Mouse (Mus musculus): ENCODE data around the gene Fgg.

Gene Fgg

DNA sequence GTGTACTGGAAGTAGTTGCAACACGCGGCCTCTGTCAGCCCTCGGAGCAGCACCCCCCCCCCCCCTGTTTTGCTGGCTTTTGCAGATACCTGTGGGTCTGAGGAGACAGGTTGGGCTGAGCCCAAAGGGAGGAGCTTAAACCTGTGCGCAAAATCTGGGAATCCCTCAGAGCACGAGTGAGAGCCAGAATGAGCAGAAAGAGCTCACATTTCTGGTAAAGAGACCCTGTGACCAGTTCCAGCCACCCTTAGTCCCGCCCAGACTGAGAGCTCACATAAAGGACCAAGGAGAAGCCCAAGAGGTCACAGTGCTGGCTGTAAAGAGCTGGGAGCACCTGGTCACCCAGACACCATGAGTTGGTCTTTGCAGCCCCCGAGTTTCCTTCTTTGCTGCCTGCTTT, at the start of gene Fgg:
Gene Fgg, plus strand, starts transcription at position 168 of the 400 bp plus-strand sequence.
- no peak for DNase-seq

- no peak for DNase-seq
Measured at GRCm38 (mm10) chr3:82971046-82971445, 36.5 kb upstream of the Fgg start.

- peak; percentile 42 to 54 for DNase-seq
Measured at GRCm38 (mm10) chr3:82980818-82981217, 26.7 kb upstream of the Fgg start.

GRCm38 (mm10) chr3:82981861-82982260, 25.7 kb upstream of the Fgg start:
- DNase-seq, result no peak

- no peak for DNase-seq
Measured at GRCm38 (mm10) chr3:82984840-82985239, 22.7 kb upstream of the Fgg start.

- no peak for DNase-seq
Measured at GRCm38 (mm10) chr3:82991963-82992362, 15.6 kb upstream of the Fgg start.

- DNase-seq, result no peak
Measured at GRCm38 (mm10) chr3:82992956-82993355, 14.6 kb upstream of the Fgg start.

- peak; percentile 40 to 68 for DNase-seq
Measured at GRCm38 (mm10) chr3:82995368-82995767, 12.2 kb upstream of the Fgg start.

DNA sequence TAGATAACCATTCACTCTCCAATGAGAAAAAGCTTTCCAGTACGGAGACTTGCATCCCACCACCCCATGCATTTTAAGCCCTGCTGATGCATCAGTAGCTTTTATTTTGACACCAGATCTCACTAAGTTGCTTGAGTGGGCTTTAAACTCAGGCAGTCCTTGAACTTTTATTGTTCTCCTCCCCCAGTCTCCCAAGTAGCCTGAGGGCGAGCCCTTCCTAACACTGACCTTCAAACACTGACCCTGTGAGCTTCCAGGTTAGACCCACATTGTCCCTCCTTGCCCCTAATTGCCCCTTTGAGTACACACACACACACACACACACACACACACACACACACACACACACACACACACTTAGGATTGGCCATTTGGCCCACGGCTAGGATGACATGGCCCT, 10.9 kb upstream of the Fgg start:
- no peak for DNase-seq

DNA sequence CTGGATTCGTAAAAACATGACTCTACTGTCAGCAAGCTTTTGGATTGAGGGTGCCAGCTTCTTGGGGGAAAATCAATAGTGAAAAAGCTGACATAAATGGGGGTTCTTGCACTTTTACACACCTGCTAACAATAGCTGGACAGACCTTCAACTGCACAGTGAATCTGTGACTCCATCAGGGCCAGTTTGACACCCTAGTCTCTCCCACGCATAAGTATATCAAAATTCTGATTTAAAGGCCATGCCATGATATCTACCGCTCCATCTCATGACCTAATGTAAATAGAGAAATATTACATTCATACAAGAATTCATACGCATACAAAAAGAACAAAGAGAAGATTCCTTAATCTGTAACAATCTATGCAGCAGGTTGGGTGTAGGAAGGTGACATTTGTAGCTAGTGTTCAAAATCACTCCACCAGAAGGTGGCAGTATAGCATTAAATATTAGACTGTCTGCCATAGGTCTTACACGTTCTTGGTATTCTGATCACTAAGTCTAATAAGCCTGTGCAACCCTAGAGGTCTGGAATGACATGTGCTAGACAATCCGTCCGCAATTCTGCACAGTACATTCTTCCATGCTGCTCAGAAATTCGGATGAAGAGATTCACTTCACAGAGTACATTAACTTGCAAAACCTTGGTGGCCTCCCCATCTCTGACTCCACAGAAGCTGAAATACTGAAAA, 8.6 kb upstream of the Fgg start:
- DNase-seq, result peak in 1 of 2 experiments; percentile 48

- DNase-seq, result no peak
Measured at GRCm38 (mm10) chr3:82999995-83000394, 7.5 kb upstream of the Fgg start.

- DNase-seq, result peak in 1 of 2 experiments; percentile 31
Measured at GRCm38 (mm10) chr3:83002191-83002590, 5.3 kb upstream of the Fgg start.

- DNase-seq, result no peak
Measured at GRCm38 (mm10) chr3:83003068-83003467, 4.5 kb upstream of the Fgg start.

DNA sequence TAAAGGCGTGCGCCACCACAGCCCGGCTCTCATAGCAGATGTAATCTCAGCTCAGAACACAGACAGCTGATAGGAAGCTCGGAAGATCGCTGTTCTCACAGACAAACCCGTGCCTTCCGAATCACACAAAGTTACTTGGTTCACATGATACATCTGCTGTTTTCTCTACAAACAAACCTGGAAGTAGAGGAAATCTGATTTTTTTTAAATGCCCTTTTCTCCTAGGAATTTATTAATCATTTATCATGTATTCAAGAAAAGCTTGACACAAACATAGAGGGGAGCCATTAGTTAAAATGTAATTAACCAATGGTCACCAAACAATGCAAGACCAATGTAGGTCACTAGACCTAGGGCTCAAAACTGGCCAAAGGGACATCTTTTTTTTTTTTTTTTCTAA, 2.7 kb upstream of the Fgg start:
- DNase-seq, result no peak

DNA sequence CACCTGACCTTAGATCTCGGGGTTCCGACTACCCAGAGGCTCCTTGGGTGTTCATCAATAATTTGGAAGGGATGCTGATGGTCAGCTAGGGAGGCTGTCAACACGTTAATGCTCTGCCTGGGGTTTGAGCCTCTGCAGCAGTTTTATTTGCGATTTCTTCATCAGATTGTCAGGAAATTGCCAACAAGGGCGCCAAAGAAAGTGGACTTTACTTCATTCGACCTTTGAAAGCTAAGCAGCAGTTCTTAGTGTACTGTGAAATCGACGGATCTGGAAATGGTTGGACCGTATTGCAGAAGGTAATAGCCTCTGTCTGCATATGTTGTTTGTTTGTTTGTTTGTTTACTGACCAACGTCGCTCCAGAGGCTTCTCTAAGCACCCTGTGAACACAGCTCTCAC, 2.8 kb downstream of the Fgg start:
- DNase-seq, result no peak

- DNase-seq, result no peak
Measured at GRCm38 (mm10) chr3:83011136-83011535, 3.6 kb downstream of the Fgg start.

DNA sequence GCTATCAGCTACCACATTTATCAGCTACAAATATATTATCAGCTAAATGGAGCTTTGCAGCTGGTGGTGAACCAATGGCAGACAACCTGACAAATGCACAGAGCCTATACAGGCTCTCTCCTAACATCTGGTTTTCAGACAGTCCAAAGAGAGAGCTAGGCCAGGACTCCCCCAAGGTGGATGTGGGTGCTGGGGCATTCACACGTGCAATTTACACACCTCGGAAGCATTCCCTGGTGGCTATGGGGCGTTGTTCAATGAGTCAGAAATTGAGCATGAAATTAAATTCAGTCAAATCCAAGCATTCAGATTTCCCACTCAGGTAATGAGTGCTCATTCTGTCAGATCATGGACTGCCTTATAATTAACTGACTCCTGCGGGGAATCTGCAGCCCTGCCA, 4.0 kb downstream of the Fgg start:
- no peak for DNase-seq

GRCm38 (mm10) chr3:83012636-83013035, 5.1 kb downstream of the Fgg start:
- no peak for DNase-seq

- no peak for DNase-seq
Measured at GRCm38 (mm10) chr3:83013951-83014350, 6.4 kb downstream of the Fgg start.

DNA sequence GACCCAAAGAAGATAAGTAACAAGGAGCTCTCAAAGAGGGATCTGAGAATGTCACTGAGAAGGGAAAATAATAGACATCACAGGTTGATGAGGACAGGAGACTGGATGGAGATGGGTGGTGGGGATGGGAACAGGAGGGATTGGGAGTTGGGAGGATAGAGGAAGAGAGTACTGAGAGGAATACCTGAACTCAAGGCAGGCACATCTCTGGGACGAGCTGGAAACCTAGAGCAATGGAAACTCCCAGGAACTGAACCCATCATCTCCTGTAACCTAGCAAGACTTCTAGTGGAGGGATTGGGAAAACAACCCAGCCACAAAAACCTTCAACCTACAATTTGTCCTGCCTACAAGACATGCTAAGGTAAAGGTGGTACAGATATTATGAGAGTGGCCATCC, 8.7 kb downstream of the Fgg start:
- DNase-seq, result no peak

- no peak for DNase-seq
Measured at GRCm38 (mm10) chr3:83020387-83020786, 12.9 kb downstream of the Fgg start.

DNA sequence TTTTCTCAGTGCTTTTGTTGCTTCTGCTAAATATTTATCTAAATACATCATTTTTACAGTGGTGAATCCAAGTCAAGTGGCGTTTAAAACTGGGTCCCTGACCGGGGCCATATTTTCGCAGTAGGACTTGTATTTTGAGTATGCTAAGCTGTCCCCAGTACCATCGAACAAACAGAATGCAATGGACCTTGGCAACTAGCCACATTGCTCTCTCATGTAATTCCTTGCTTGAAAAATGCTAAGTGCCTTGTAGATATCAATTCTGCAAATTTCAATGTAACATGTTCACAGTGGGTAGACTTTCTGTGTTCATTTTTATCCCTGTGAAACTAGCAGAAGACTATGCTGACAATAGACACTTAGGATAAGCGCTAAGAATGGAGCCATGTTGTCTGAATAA, 13.7 kb downstream of the Fgg start:
- no peak for DNase-seq

DNA sequence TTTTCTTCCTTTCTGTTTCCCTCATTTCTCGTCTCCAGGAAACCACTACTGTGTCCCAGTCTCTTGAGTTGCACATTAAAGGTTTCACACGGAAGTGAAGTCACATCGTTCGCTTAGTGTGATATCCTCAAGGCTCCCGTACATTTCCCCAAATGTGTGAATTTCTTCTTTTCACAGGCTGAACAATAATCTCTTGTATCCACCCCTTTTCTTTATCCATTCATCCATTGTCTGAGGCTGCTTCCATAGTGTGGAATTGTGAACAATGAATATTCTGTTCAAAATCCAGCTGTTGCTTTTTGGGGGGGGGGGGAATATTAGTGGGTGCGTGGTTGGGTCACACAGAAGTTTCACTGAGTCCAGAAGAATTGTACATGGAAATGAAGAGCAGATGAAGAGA, 17.5 kb downstream of the Fgg start:
- DNase-seq, result no peak

DNA sequence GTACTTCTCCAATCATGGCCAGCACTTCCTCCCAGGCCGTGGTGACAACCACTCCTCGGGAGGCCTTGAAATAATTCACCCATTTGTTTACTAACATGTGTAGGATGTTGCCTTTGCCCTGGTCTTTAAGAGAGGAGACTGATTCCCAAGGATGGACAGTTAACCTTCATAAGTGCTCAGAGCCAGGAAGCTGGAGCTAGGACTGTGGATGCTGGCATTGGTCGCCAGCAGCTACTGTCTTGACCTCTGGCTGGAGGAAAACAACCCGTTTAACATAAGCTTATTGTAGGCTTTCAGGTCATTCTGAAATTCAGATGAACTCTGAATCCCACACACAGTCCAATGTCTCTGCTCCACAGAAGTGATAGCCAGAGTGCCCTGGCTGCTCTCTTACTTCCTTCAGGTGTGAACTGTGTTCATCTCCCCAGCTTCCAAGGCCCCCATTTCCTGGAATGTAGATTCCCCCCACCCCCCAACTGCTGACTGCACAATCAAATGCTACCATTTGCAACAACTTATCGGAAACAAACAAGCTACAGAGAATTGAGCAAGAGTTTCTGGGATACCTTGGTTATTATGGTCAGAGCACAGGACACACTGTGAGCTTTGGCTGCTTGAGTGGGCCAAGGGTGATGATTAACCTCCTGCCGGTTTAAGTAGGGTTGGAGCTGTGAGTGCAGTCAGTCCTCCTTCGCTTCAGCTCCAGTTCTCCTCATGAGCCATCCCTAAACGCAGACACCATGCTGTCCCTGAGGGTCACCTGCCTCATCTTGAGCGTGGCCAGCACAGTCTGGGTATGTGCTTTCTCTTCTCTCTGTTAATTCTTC, 18.2 kb downstream of the Fgg start, which contains the start of gene Fga:
Gene Fga, plus strand, starts transcription at position 602 of the 827 bp plus-strand sequence.
- DNase-seq, result no peak
